Mouse (Mus musculus): Measurements from ENCODE around the gene Slc38a5.

Slc38a5 gene

DNA sequence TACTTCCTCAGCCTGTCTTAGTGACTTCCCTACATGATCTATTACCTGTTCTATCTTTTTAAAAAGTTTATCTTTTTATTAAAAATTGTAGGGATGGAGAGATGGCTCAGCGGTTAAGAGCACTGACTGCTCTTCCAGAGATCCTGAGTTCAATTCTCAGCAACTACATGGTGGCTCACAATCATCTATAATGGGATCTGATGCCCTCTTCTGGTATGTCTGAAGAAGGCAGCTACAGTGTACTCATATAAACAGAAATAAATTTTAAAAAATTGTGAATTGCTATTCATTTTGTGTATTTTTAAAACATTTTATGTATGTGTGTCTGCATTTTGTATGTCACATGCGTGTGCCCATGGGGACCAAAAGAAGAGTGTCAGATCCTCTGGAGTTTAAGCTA, 23.3 kb upstream of the Slc38a5 start:
- H3K9me3 ChIP-seq (ENCODE audit: low read length), result no peaks in the 10 kb centered on the region
- H3K27me3 ChIP-seq (ENCODE audit: insufficient read depth, low read length), result no peaks in the 10 kb centered on the region
- H3K36me3 ChIP-seq (ENCODE audit: insufficient read depth, low read length), result peaks cover 58% of the 10 kb centered on the region
- H3K4me1 ChIP-seq (replicated peaks; ENCODE audit: low read depth, low read length), result peaks cover 22% of the 10 kb centered on the region
- TF ChIP-seq POU5F1 (IDR thresholded peaks at IDR 0.05; ENCODE audit: borderline replicate concordance, low read length) (no peak), NANOG (IDR thresholded peaks at IDR 0.05; ENCODE audit: borderline replicate concordance, low read length) (no peak), CTCF (conservative IDR thresholded peaks at IDR 0.05; ENCODE audit: low read length) (no peak; the same call in 1 of the 2 replicates)
- H3K4me3 ChIP-seq (replicated peaks; ENCODE audit: low read length), result no peak overlapping the region

DNA sequence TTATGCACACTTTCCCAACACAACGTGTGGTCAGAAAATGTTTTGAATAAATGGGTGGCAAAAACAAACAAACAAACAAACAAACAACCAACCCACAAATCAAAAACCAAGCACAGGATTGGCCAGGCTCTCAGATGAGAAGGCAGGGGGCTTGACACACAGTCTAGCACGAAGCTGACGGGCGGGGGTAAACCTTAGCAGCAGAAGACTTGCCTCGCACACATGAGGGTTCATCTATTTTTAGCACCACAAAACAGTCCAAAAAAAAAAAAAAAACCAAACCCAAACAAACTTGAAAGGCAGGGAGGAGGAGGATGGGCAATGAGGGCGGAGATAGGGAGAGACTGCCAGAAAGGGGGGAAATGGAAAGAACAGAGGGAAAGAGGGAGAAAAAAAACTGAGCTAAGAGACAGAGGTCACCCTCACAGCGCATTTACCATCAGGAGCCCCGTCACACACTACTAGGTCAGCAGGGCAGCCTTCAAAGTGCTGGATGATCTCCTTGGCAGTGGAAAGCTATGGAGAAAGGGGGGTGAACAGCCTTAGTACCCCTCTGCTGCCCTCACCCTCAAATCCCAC, 22.3 kb upstream of the Slc38a5 start:
- Histone ChIP-seq H3K9me3 (ENCODE audit: low read length) (no peaks in the 10 kb centered on the region), H3K4me3 (replicated peaks; ENCODE audit: low read length) (no peak overlapping the region), H3K27me3 (ENCODE audit: insufficient read depth, low read length) (no peaks in the 10 kb centered on the region), H3K36me3 (ENCODE audit: insufficient read depth, low read length) (peaks cover 50% of the 10 kb centered on the region), H3K4me1 (replicated peaks; ENCODE audit: low read depth, low read length) (peaks cover 22% of the 10 kb centered on the region)
- TF ChIP-seq POU5F1 (IDR thresholded peaks at IDR 0.05; ENCODE audit: borderline replicate concordance, low read length) (no peak), CTCF (conservative IDR thresholded peaks at IDR 0.05; ENCODE audit: low read length) (no peak), NANOG (IDR thresholded peaks at IDR 0.05; ENCODE audit: borderline replicate concordance, low read length) (no peak)

DNA sequence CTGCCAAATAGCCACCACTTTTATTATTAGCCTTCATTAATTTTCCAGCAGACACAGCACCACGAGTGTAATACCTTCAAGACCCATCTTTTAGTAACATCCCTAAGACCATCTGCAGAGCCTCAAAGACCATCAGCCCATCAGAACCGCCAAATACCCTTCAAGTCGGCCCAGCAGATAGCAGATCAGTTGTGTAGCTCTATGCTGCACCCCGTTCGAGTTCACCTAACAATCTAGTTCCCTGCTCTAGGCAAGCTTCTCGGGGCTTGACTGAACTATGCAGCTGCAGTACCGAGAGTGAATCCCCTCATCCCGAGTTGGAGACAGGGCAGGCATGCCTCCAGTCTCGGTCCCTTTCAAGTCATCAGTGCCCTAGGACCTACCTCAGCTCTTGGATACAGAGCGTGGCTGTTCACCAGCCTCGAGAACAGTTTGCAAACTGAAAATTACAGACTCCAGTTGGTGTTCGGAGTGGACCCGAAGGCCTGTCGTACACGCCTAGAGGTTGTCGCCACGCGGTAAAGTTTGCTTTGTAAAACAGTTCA, 19.1 kb upstream of the Slc38a5 start:
- Histone ChIP-seq H3K36me3 (ENCODE audit: insufficient read depth, low read length) (peaks cover 22% of the 10 kb centered on the region), H3K9me3 (ENCODE audit: low read length) (no peaks in the 10 kb centered on the region), H3K4me1 (replicated peaks; ENCODE audit: low read depth, low read length) (peaks cover 24% of the 10 kb centered on the region), H3K4me3 (replicated peaks; ENCODE audit: low read length) (peak overlapping the region; percentile 87), H3K27me3 (ENCODE audit: insufficient read depth, low read length) (no peaks in the 10 kb centered on the region)
- TF ChIP-seq NANOG (IDR thresholded peaks at IDR 0.05; ENCODE audit: borderline replicate concordance, low read length) (no peak), POU5F1 (IDR thresholded peaks at IDR 0.05; ENCODE audit: borderline replicate concordance, low read length) (no peak), CTCF (conservative IDR thresholded peaks at IDR 0.05; ENCODE audit: low read length) (no peak)

DNA sequence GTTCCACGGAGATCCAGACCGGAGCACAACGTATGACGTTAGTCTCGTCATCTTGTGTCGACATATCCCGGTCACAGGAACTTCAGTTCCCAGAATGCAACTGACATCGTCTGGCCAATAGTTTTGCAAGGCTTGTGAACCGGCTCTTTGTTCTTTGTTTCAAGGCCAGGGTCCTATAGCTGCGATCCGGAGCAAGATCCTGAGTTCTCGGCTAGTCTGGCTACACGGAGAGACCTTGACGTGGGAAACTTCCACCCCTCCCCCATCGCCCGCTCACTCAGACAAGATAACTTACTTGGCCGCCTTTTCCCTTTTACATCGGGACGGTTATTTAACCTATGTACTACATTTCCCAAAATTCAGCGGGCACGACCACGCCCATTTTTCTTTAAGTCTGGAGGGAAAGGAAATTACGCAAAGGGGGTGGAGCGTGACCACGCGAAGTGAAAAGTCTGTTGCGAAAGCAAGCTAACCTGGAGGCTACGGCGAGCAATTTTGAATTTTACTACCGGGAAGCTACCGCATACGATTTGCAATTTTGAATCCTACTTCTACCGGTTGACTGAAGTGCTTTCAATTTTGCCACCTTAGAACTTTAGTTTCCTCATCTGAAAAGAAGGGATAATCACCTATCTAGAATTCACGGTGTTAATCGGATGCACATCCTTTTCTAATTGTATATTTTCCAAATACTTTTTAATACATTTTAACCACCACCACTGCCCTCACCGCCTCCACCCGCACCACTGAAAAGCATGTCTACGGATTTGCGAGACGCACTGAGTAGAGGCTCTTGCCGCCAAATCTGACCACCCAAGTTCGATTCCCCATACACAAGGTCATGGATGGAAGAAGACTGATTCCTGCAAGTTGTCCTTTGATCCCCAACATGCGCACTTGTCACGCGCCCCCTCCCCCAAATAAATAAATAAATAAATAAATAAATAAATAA, 18.3 kb upstream of the Slc38a5 start, which contains the start of gene Ftsj1:
Gene Ftsj1 (minus strand): TSS at position 73 of the 952 bp plus-strand sequence.
- Histone ChIP-seq H3K4me3 (replicated peaks; ENCODE audit: low read length) (peak within 1 kb of the TSS; percentile 87), H3K9me3 (ENCODE audit: low read length) (no peaks in the 10 kb centered on the region), H3K27me3 (ENCODE audit: insufficient read depth, low read length) (no peaks in the 10 kb centered on the region), H3K4me1 (replicated peaks; ENCODE audit: low read depth, low read length) (peaks cover 28% of the 10 kb centered on the region), H3K36me3 (ENCODE audit: insufficient read depth, low read length) (peaks cover 17% of the 10 kb centered on the region)
- TF ChIP-seq NANOG (IDR thresholded peaks at IDR 0.05; ENCODE audit: borderline replicate concordance, low read length), result no peak
- TF ChIP-seq POU5F1 (IDR thresholded peaks at IDR 0.05; ENCODE audit: borderline replicate concordance, low read length), result no peak
- TF ChIP-seq CTCF (conservative IDR thresholded peaks at IDR 0.05; ENCODE audit: low read length), result no peak

DNA sequence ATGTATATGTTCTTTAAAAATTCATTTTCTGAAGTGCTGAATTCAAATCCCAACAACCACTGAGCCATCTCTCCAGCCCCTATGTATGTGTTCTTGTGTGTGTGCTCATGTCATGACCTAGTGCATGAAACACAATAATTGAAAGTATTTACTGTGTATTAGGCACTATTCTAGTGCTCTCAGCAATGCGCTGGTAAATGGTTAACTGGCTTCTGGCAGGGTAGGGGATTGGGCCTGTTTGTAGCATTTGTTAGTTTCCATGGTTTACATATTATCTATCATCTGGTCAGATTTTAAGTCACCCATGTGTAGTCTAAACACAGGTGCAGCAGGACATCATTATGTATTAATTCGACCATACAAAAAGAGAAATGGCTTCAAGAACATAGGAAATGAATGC, 17.2 kb upstream of the Slc38a5 start:
- TF ChIP-seq POU5F1 (IDR thresholded peaks at IDR 0.05; ENCODE audit: borderline replicate concordance, low read length), result no peak
- TF ChIP-seq CTCF (conservative IDR thresholded peaks at IDR 0.05; ENCODE audit: low read length), result no peak
- Histone ChIP-seq H3K4me3 (replicated peaks; ENCODE audit: low read length) (no peak overlapping the region), H3K27me3 (ENCODE audit: insufficient read depth, low read length) (no peaks in the 10 kb centered on the region), H3K4me1 (replicated peaks; ENCODE audit: low read depth, low read length) (peaks cover 38% of the 10 kb centered on the region), H3K9me3 (ENCODE audit: low read length) (no peaks in the 10 kb centered on the region), H3K36me3 (ENCODE audit: insufficient read depth, low read length) (peaks cover 17% of the 10 kb centered on the region)

DNA sequence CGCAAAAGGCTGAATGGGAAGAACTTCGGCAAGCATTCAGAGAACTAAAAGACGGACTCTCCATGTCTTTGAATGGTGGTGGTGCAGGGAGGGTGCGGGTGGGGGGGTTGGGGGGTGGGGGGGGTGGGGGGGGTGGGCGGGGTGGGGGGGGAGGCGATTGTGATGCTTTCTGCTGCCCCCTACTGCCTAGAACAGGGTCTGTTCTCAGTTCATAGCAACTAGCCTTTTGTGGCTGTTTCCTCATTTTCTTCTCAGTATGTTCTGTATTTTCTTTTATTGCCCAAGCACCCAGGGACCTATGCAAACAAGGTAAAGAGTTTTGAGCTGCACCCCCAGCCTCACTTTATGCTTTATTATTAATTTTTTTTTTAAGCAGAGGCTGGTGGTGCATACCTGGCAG, 15.1 kb upstream of the Slc38a5 start:
- H3K27me3 ChIP-seq (ENCODE audit: insufficient read depth, low read length), result no peaks in the 10 kb centered on the region
- no peak overlapping the region for H3K4me3 ChIP-seq (replicated peaks; ENCODE audit: low read length)
- H3K4me1 ChIP-seq (replicated peaks; ENCODE audit: low read depth, low read length), result peaks cover 52% of the 10 kb centered on the region
- no peaks in the 10 kb centered on the region for H3K9me3 ChIP-seq (ENCODE audit: low read length)
- no peaks in the 10 kb centered on the region for H3K36me3 ChIP-seq (ENCODE audit: insufficient read depth, low read length)
- no peak for TF ChIP-seq POU5F1 (IDR thresholded peaks at IDR 0.05; ENCODE audit: borderline replicate concordance, low read length)
- TF ChIP-seq NANOG (IDR thresholded peaks at IDR 0.05; ENCODE audit: borderline replicate concordance, low read length), result no peak
- TF ChIP-seq CTCF (conservative IDR thresholded peaks at IDR 0.05; ENCODE audit: low read length), result no peak

DNA sequence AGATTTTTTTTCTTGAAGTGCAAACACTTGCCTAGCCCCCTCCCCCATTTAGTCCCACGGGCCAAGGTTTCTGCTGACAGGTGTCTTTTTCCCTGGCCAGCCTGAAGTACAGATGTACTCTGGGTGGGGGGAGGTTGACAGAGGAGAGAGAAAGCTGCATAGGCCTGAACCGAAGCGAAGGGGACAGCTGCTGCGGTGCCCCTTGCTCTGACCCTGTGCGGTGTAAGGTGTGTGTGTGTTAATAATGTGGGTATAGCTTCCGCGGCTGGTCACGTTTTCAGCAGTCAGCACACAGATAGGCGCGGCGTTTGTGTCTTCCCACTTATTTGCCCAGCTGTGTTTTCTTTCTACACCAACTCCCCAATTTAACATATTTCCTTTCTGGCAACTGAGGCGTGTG, 11.5 kb upstream of the Slc38a5 start:
- Histone ChIP-seq H3K4me3 (replicated peaks; ENCODE audit: low read length) (no peak overlapping the region), H3K27me3 (ENCODE audit: insufficient read depth, low read length) (no peaks in the 10 kb centered on the region), H3K36me3 (ENCODE audit: insufficient read depth, low read length) (no peaks in the 10 kb centered on the region), H3K4me1 (replicated peaks; ENCODE audit: low read depth, low read length) (peaks cover 71% of the 10 kb centered on the region), H3K9me3 (ENCODE audit: low read length) (no peaks in the 10 kb centered on the region)
- no peak for TF ChIP-seq NANOG (IDR thresholded peaks at IDR 0.05; ENCODE audit: borderline replicate concordance, low read length)

DNA sequence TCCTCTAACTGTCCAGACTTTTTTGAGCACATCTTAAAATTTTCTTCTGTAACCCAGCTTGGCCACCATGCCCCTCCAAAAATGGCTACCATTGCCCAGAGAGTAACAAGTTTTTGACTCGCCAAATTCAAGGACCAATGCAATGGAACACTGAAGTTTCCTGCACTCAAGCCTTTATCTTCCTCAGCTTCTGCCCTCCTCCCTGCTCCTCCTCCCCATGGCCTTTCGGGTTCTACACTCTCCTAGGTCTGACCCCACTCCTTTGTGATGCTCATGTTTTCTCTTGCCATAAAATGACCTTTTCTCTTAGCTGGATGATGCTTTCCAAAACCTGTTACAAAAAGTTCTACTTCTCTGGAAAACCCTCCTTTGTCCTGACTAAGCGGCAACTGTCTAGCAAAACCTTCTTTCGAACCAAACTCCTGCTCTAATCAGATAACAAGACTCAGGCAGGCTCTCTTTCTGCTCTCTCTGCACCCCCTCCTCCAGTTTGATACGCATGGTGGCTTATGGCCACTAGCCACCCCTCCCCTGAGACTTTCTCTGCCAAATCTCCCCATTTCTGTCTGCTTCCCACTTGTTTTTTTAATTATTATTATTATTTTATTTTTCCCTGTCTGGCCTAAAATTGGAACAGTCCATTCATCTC, 7.7 kb upstream of the Slc38a5 start:
- no peak overlapping the region for H3K4me3 ChIP-seq (replicated peaks; ENCODE audit: low read length)
- no peaks in the 10 kb centered on the region for H3K36me3 ChIP-seq (ENCODE audit: insufficient read depth, low read length)
- TF ChIP-seq CTCF (conservative IDR thresholded peaks at IDR 0.05; ENCODE audit: low read length), result no peak
- peaks cover 54% of the 10 kb centered on the region for H3K4me1 ChIP-seq (replicated peaks; ENCODE audit: low read depth, low read length)
- H3K27me3 ChIP-seq (ENCODE audit: insufficient read depth, low read length), result no peaks in the 10 kb centered on the region
- H3K9me3 ChIP-seq (ENCODE audit: low read length), result no peaks in the 10 kb centered on the region
